Mouse (Mus musculus) CD8-positive naive resting alpha-beta T cell, adult 57 days (primary cell): ENCODE data around the gene Scgb2b18. TPM values are rescaled to one million over a fixed set of nuclear protein-coding genes. Genes with fewer than 3 reads are reported as not detected.

Source experiments
- total RNA-seq: library from RNA; stranded (reverse); gene quantifications from one replicate; pipeline ENCODE4 v1.2.4, GENCODE M21; 2023

Scgb2b18 gene
- total RNA-seq: not detected

GRCm38 (mm10) chr7:33173764-33174163 lies at the start of gene Scgb2b18:
Gene Scgb2b18 (minus strand): TSS chr7:33173864.

GRCm38 (mm10) chr7:33185268-33185667 lies 11.6 kb upstream of the Scgb2b18 start, which contains the start of gene Scgb1b18:
Gene Scgb1b18 (plus strand): TSS chr7:33185568.

Other genes with a start within 250 kb of the Scgb2b18 start
- gene Scgb2b17, start 117.3 kb downstream of the Scgb2b18 start, total RNA-seq: not detected
- not detected for gene Scgb1b17, start 110.4 kb downstream of the Scgb2b18 start, total RNA-seq
- not detected for gene Scgb1b18, start 11.7 kb upstream of the Scgb2b18 start, total RNA-seq
- gene Scgb2b19, start 106.5 kb upstream of the Scgb2b18 start, total RNA-seq: not detected
- not detected for gene Scgb1b19, start 113.4 kb upstream of the Scgb2b18 start, total RNA-seq
- not detected for gene Scgb2b20, start 192.5 kb upstream of the Scgb2b18 start, total RNA-seq
- gene Scgb1b20, start 199.4 kb upstream of the Scgb2b18 start, total RNA-seq: not detected